Mouse (Mus musculus) heart, embryonic 11.5 days (tissue): ENCODE measurements at regions not wholly inside any gene's neighbourhood (a gene's known extent, or its start where the extent isn't known, plus 50 kb on each side); places are given as distances from the start of the nearest gene placed in this dataset.
"Not testable (repeated sequence)": the region's sequence is repeated elsewhere in the genome, so short reads cannot be mapped to it uniquely, and the experiment has no call there.

Source experiments
- ATAC-seq: fragments of 200-750 bp; cut with Nextera tagmentation; replicated peaks from 2 replicates; pipeline ENCODE4 v1.8.0; 2017; ENCODE audit warnings: moderate library complexity; ENCODE audit not compliant: insufficient number of reproducible peaks, low FRiP score, low TSS enrichment
- H3K27ac ChIP-seq: fragments of 300-500 bp; sonication (generic); 2 replicates; pipeline ENCODE4 v1.5.1; 2014; ENCODE audit warnings: mild to moderate bottlenecking, low read depth, low read length
- H3K27me3 ChIP-seq: fragments of 300-500 bp; sonication (generic); 2 replicates; pipeline ENCODE4 v1.6.1; 2014; ENCODE audit warnings: mild to moderate bottlenecking, low read length, mixed read lengths; ENCODE audit not compliant: control insufficient read depth, insufficient read depth
- H3K36me3 ChIP-seq: fragments of 300-500 bp; sonication (generic); 2 replicates; pipeline ENCODE4 v1.6.1; 2014; ENCODE audit warnings: mild to moderate bottlenecking, low read length, moderate library complexity, mixed read lengths; ENCODE audit not compliant: control insufficient read depth, insufficient read depth
- H3K4me1 ChIP-seq: fragments of 300-500 bp; sonication (generic); 2 replicates; pipeline ENCODE4 v1.6.1; 2014; ENCODE audit warnings: low read length; ENCODE audit not compliant: control insufficient read depth, insufficient read depth
- H3K4me2 ChIP-seq: fragments of 300-500 bp; sonication (generic); 2 replicates; pipeline ENCODE4 v1.6.1; 2014; ENCODE audit warnings: mild to moderate bottlenecking, moderate library complexity
- H3K4me3 ChIP-seq: fragments of 300-500 bp; sonication (generic); 2 replicates; pipeline ENCODE4 v1.5.1; 2014; ENCODE audit warnings: low read depth, low read length
- H3K9ac ChIP-seq: fragments of 300-500 bp; sonication (generic); 2 replicates; pipeline ENCODE4 v1.6.1; 2014; ENCODE audit warnings: mild to moderate bottlenecking, low read depth, low read length, moderate library complexity
- H3K9me3 ChIP-seq: fragments of 300-500 bp; sonication (generic); replicated peaks from 2 replicates; pipeline ENCODE4 v1.6.1; 2016; ENCODE audit warnings: low read length; ENCODE audit not compliant: control insufficient read depth
- WGBS: fragments of 180-500 bp; shearing (Covaris S2); extraction: QIAGEN DNeasy Blood & Tissue Kit; methylation state at CpG from one replicate; pipeline ENCODE4 v1.1.7; 2014; ENCODE audit not compliant: insufficient replicate concordance; 5-methylcytosine and 5-hydroxymethylcytosine counted together

DNA sequence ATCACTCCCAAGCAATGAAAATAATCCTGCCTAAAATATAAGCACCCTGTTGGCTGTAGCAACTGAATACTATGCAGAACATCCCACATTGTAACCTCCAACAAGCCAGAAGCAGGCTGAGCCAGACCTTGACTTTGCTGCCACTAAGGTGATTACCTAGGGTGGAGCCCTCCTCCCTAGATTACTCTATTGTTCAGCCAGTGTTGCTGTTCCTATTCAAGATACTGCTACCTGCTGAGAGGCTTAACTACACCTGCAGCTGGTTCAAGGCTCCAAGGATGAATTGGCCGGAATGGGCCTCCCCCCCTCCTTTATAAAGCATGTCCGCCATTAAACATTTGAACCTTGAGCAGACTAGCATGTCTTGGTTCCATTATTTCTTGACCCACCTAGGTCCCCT, 311.3 kb upstream of the Lrrn1 start:
- 74% methylated on average over 2 of the region's 2 CpGs for WGBS
- Histone ChIP-seq H3K4me1 (no peaks in the 10 kb centered on the region), H3K36me3 (no peaks in the 10 kb centered on the region), H3K9ac (no peak overlapping the region), H3K4me3 (no peak overlapping the region), H3K27ac (no peak overlapping the region), H3K9me3 (no peaks in the 10 kb centered on the region), H3K4me2 (no peak overlapping the region), H3K27me3 (no peaks in the 10 kb centered on the region)
- ATAC-seq, result no peak

GRCm38 (mm10) chr6:107218721-107219120, 310.8 kb upstream of the Lrrn1 start:
- ATAC-seq, result no peak
- H3K27ac ChIP-seq, result no peak overlapping the region
- 61% methylated on average over 4 of the region's 4 CpGs for WGBS

DNA sequence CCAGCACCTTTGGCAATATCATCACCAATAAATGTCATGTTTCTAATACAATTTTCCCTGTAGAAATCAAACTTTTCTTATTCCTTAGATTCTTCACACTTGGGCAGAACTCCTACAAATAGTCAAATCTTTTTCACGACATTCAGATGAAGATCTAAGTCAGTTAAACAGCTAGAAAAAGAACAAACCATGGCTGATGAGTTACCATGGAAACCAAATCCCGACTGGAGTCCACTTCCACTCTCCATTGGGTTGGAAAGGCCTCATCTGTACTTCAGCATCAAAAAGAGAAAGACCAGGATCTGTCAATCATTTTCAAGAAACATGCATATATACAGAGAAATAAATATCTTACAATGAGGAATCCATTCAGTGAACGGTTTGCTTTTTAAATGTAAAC, 307.0 kb upstream of the Lrrn1 start:
- Histone ChIP-seq H3K9ac (no peak overlapping the region), H3K27ac (no peak overlapping the region), H3K4me1 (no peaks in the 10 kb centered on the region), H3K27me3 (no peaks in the 10 kb centered on the region), H3K4me3 (no peak overlapping the region), H3K9me3 (no peaks in the 10 kb centered on the region), H3K36me3 (no peaks in the 10 kb centered on the region), H3K4me2 (no peak overlapping the region)
- ATAC-seq, result no peak
- 68% methylated on average over 3 of the region's 3 CpGs for WGBS

More at GRCm38 (mm10) chr6:107218721-107219120, 310.8 kb upstream of the Lrrn1 start:
- no peak overlapping the region for H3K4me3 ChIP-seq
- no peak overlapping the region for H3K9ac ChIP-seq
- no peaks in the 10 kb centered on the region for H3K27me3 ChIP-seq
- H3K36me3 ChIP-seq, result no peaks in the 10 kb centered on the region
- H3K4me2 ChIP-seq, result no peak overlapping the region
- no peaks in the 10 kb centered on the region for H3K4me1 ChIP-seq
- H3K9me3 ChIP-seq, result no peaks in the 10 kb centered on the region

- WGBS, result 76% methylated on average over 6 of the region's 6 CpGs
- not testable (repeated sequence) for H3K36me3 ChIP-seq
These were observed 299.7 kb upstream of the Lrrn1 start for GRCm38 (mm10) chr6:107229843-107230242.

GRCm38 (mm10) chr6:107237692-107238091, 291.9 kb upstream of the Lrrn1 start:
- Histone ChIP-seq H3K27me3 (no peaks in the 10 kb centered on the region), H3K9ac (no peak overlapping the region), H3K9me3 (no peaks in the 10 kb centered on the region), H3K4me2 (no peak overlapping the region), H3K27ac (no peak overlapping the region), H3K4me3 (no peak overlapping the region), H3K36me3 (no peaks in the 10 kb centered on the region), H3K4me1 (no peaks in the 10 kb centered on the region)
- WGBS, result 78% methylated on average over 3 of the region's 3 CpGs
- ATAC-seq, result no peak

More at GRCm38 (mm10) chr6:107229843-107230242, 299.7 kb upstream of the Lrrn1 start:
- not testable (repeated sequence) for H3K9me3 ChIP-seq, ATAC-seq, H3K9ac ChIP-seq, H3K4me3 ChIP-seq, H3K27ac ChIP-seq, H3K4me2 ChIP-seq, H3K27me3 ChIP-seq, H3K4me1 ChIP-seq

GRCm38 (mm10) chr6:107243981-107244380, 285.6 kb upstream of the Lrrn1 start:
- Histone ChIP-seq H3K4me2 (no peak overlapping the region), H3K4me1 (no peaks in the 10 kb centered on the region), H3K4me3 (no peak overlapping the region), H3K9ac (no peak overlapping the region), H3K36me3 (no peaks in the 10 kb centered on the region), H3K27ac (no peak overlapping the region), H3K9me3 (no peaks in the 10 kb centered on the region), H3K27me3 (no peaks in the 10 kb centered on the region)
- 66% methylated on average over 3 of the region's 3 CpGs for WGBS
- ATAC-seq, result no peak

DNA sequence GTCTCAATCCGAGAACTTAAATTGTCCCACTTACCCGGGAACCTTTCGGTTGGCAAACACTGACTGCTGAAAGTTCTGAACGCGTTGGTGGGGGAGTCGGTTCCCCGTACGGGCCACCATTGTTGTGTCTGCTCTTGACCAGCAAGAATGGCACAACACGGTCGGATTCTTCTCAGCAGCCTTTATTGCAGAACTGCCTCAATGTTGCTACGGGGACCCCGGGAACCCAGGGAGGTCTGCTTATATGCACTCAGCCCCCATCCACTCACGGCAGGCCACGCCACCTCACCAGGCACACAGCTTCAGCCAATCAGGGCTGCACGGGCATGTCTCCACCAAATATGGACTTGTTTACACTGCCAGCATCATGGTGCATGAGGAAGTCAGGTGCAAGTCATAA, 249.2 kb upstream of the Lrrn1 start:
- H3K4me2 ChIP-seq, result no peak overlapping the region
- 86% methylated on average over 15 of the region's 15 CpGs for WGBS
- no peaks in the 10 kb centered on the region for H3K36me3 ChIP-seq
- no peaks in the 10 kb centered on the region for H3K27me3 ChIP-seq
- H3K9me3 ChIP-seq, result no peaks in the 10 kb centered on the region
- H3K9ac ChIP-seq, result no peak overlapping the region
- no peak overlapping the region for H3K27ac ChIP-seq
- H3K4me3 ChIP-seq, result no peak overlapping the region
- H3K4me1 ChIP-seq, result no peaks in the 10 kb centered on the region
- no peak for ATAC-seq

DNA sequence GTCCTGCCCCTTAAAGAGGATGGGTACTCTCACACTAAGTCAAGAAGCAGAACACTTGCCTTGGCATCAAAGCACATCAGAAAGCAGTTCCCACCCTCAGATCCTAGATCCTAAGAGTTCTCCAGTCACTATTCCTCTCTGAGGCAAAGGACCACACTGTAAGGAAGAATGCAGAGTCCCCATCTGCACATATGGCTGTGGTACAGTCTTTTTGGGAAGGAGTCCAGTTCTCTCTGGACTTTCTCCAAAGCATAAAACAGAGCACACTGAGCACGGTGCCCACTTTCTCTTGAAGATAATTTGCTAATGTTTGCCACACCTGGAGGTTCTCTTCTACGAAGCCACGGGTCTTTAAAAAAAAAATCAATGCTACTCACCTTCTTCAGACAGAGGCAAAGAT, 238.7 kb upstream of the Lrrn1 start:
- Histone ChIP-seq H3K27ac (no peak overlapping the region), H3K4me1 (no peaks in the 10 kb centered on the region), H3K36me3 (no peaks in the 10 kb centered on the region), H3K9ac (no peak overlapping the region), H3K4me3 (no peak overlapping the region), H3K4me2 (no peak overlapping the region), H3K9me3 (no peaks in the 10 kb centered on the region), H3K27me3 (no peaks in the 10 kb centered on the region)
- no peak for ATAC-seq
- WGBS, result 73% methylated on average over 3 of the region's 3 CpGs

- Histone ChIP-seq H3K4me2 (no peak overlapping the region), H3K4me1 (no peaks in the 10 kb centered on the region), H3K27ac (no peak overlapping the region), H3K27me3 (no peaks in the 10 kb centered on the region), H3K9me3 (no peaks in the 10 kb centered on the region), H3K9ac (no peak overlapping the region), H3K36me3 (no peaks in the 10 kb centered on the region), H3K4me3 (no peak overlapping the region)
- no peak for ATAC-seq
- WGBS, result 71% methylated on average over 1 of the region's 1 CpGs
These were observed 225.7 kb upstream of the Lrrn1 start for GRCm38 (mm10) chr6:107303676-107304369.
